30 mouse cellular contexts compared by ENCODE assay signal in genomic region chr7:3580029-3580428, GRCm38 (mm10). TPM values are rescaled to one million over a fixed set of nuclear protein-coding genes. Genes with fewer than 3 reads are reported as not detected.
A peak's percentile ranks its signal among the peaks of the same experiment; 100 is the strongest.
DNase-seq lines count a peak whose midpoint lies in the region; ATAC-seq and TF ChIP-seq lines count a peak whose summit lies in the region.
"Had no signal": no experiment of that assay in that cellular context is flagged by ENCODE, and none has a peak within 500 bp of the region (broad histone marks: within the 10 kb centered on the region; RNA-seq: fewer than 3 reads in every experiment).

No protein-coding gene starts in this region.

- no peak for ATAC-seq in hindbrain, postnatal 0 days
- no peak for ATAC-seq in hindbrain, embryonic 13.5 days (ENCODE audit: low FRiP score)
- ATAC-seq: activated CD4-positive, CD25-positive, alpha-beta regulatory T cell, adult 4 months; forebrain, embryonic 15.5 days had no signal

- no peak overlapping the region for H3K4me3 ChIP-seq in hindbrain, postnatal 0 days (ENCODE audit: low read length)
- H3K4me3 ChIP-seq in hindbrain, embryonic 13.5 days, result no peak overlapping the region
- H3K4me3 ChIP-seq: embryonic facial prominence, embryonic 10.5 days; embryonic facial prominence, embryonic 13.5 days; erythroblast, embryonic 14.5 days; forebrain, embryonic 12.5 days; forebrain, embryonic 15.5 days; heart, embryonic 12.5 days; heart, embryonic 15.5 days; hindbrain, embryonic 10.5 days had no signal

- no peaks in the 10 kb centered on the region for H3K4me1 ChIP-seq in hindbrain, postnatal 0 days (ENCODE audit: insufficient read depth, low read length)
- no peaks in the 10 kb centered on the region for H3K4me1 ChIP-seq in hindbrain, embryonic 13.5 days (replicated peaks)
- H3K4me1 ChIP-seq: embryonic facial prominence, embryonic 10.5 days; embryonic facial prominence, embryonic 13.5 days; forebrain, embryonic 12.5 days; forebrain, embryonic 15.5 days; heart, embryonic 12.5 days; heart, embryonic 15.5 days; hindbrain, embryonic 10.5 days had no signal

- H3K9ac ChIP-seq in hindbrain, postnatal 0 days (replicated peaks; ENCODE audit: low read length), result no peak overlapping the region
- H3K9ac ChIP-seq in hindbrain, embryonic 13.5 days, result no peak overlapping the region
- H3K9ac ChIP-seq: embryonic facial prominence, embryonic 13.5 days; forebrain, embryonic 12.5 days; forebrain, embryonic 15.5 days; heart, embryonic 12.5 days; heart, embryonic 15.5 days; hindbrain, embryonic 14.5 days had no signal

- no peak overlapping the region for H3K27ac ChIP-seq in hindbrain, postnatal 0 days
- no peak overlapping the region for H3K27ac ChIP-seq in hindbrain, embryonic 13.5 days
- H3K27ac ChIP-seq: embryonic facial prominence, embryonic 10.5 days; embryonic facial prominence, embryonic 13.5 days; forebrain, embryonic 12.5 days; forebrain, embryonic 15.5 days; heart, embryonic 15.5 days; hindbrain, embryonic 10.5 days; hindbrain, embryonic 14.5 days had no signal

- no peaks in the 10 kb centered on the region for H3K27me3 ChIP-seq in hindbrain, postnatal 0 days (ENCODE audit: insufficient read depth, low read length)
- H3K27me3 ChIP-seq in hindbrain, embryonic 13.5 days, result no peaks in the 10 kb centered on the region
- H3K27me3 ChIP-seq: embryonic facial prominence, embryonic 13.5 days; forebrain, embryonic 12.5 days; forebrain, embryonic 15.5 days; heart, embryonic 12.5 days; heart, embryonic 15.5 days had no signal

- peak; percentile 6 for DNase-seq in hindbrain, postnatal 0 days (ENCODE audit: low spot score)
- DNase-seq in thymus, postnatal 0 days (ENCODE audit: low spot score), result peak; percentile 17
- DNase-seq in thymus, postnatal 10 days (ENCODE audit: low spot score in 2 of 2), result no peak
- peak; percentile 95 for DNase-seq in A20 (ENCODE audit: low read depth, low spot score)
- DNase-seq in kidney, postnatal 14 days, result no peak
- DNase-seq: adrenal gland, adult 8-10 months; adrenal gland, postnatal 25 days; B cell, adult 2 months; cerebellum, adult 11-12 months; cerebellum, adult 8-10 months; cerebellum, postnatal 10 days; cerebellum, postnatal 36 days; embryo, embryonic 11 days; gastrocnemius, postnatal 25 days; heart, adult 18-20 months; heart, postnatal 10 days; heart, postnatal 36 days had no signal

- no peaks in the 10 kb centered on the region for H3K9me3 ChIP-seq in hindbrain, postnatal 0 days (ENCODE audit: low read length)
- no peaks in the 10 kb centered on the region for H3K9me3 ChIP-seq in hindbrain, embryonic 13.5 days
- H3K9me3 ChIP-seq: embryonic facial prominence, embryonic 10.5 days; embryonic facial prominence, embryonic 13.5 days; forebrain, embryonic 12.5 days; forebrain, embryonic 15.5 days; heart, embryonic 15.5 days; hindbrain, embryonic 10.5 days had no signal

- TF ChIP-seq CTCF in hindbrain, postnatal 0 days (IDR thresholded peaks at IDR 0.05; ENCODE audit: low read depth), result no peak

- H3K36me3 ChIP-seq in hindbrain, postnatal 0 days (ENCODE audit: insufficient read depth, low read length), result no peaks in the 10 kb centered on the region
- H3K36me3 ChIP-seq in hindbrain, embryonic 13.5 days, result no peaks in the 10 kb centered on the region
- H3K36me3 ChIP-seq: embryonic facial prominence, embryonic 10.5 days; embryonic facial prominence, embryonic 13.5 days; forebrain, embryonic 12.5 days; forebrain, embryonic 15.5 days; heart, embryonic 12.5 days; heart, embryonic 15.5 days; hindbrain, embryonic 10.5 days had no signal

- no peak overlapping the region for H3K4me2 ChIP-seq in hindbrain, postnatal 0 days (ENCODE audit: low read depth, low read length)
- H3K4me2 ChIP-seq in hindbrain, embryonic 13.5 days, result no peak overlapping the region
- H3K4me2 ChIP-seq: embryonic facial prominence, embryonic 13.5 days; forebrain, embryonic 12.5 days; forebrain, embryonic 15.5 days; heart, embryonic 12.5 days; heart, embryonic 15.5 days; hindbrain, embryonic 14.5 days had no signal

- WGBS in hindbrain, postnatal 0 days, result 49% methylated on average over 2 of the region's 2 CpGs
- 63% methylated on average over 2 of the region's 2 CpGs for WGBS in hindbrain, embryonic 13.5 days

RNA-seq across cellular contexts. Expression of gene Oscar, which starts 35.9 kb away (rescaled TPM):
- total RNA-seq in hindbrain, postnatal 0 days (2014; rRNA removed), result 0.50 and 1.1 TPM in 2 replicates
- polyA plus RNA-seq in hindbrain, postnatal 0 days (2015; fragmentation: Nextera tagmentation; extraction: Ambion mirVana), result 0.35 and 0.60 TPM in 2 replicates
- polyA plus RNA-seq in hindbrain, embryonic 13.5 days (2015; fragmentation: Nextera tagmentation; extraction: Ambion mirVana), result 0.35 and 0.39 TPM in 2 replicates
- 0.09 TPM in 1 of 2 replicates, not detected in the other for polyA plus RNA-seq in thymus, postnatal 0 days (2015; fragmentation: Nextera tagmentation; extraction: Ambion mirVana)
- total RNA-seq: gastrocnemius, adult 8-10 months; heart, adult 18-20 months; MEL had no signal
- polyA plus RNA-seq: activated CD4-positive, CD25-positive, alpha-beta regulatory T cell, adult 4 months; embryonic facial prominence, embryonic 10.5 days; erythroblast, embryonic 14.5 days; heart, embryonic 15.5 days had no signal

RNA-seq across cellular contexts. Expression of gene Ndufa3, which starts 37.1 kb away (rescaled TPM):
- 235 and 572 TPM in 2 replicates for total RNA-seq in hindbrain, postnatal 0 days (2014; rRNA removed)
- 664 and 717 TPM in 2 replicates for polyA plus RNA-seq in hindbrain, postnatal 0 days (2015; fragmentation: Nextera tagmentation; extraction: Ambion mirVana)
- polyA plus RNA-seq in hindbrain, embryonic 13.5 days (2015; fragmentation: Nextera tagmentation; extraction: Ambion mirVana), result 481 and 487 TPM in 2 replicates
- polyA plus RNA-seq in thymus, postnatal 0 days (2015; fragmentation: Nextera tagmentation; extraction: Ambion mirVana), result 523 and 568 TPM in 2 replicates

RNA-seq across cellular contexts. Expression of gene Tfpt, which starts 49.7 kb away (rescaled TPM):
- total RNA-seq in hindbrain, postnatal 0 days (2014; rRNA removed), result 14.2 and 17.3 TPM in 2 replicates
- polyA plus RNA-seq in hindbrain, postnatal 0 days (2015; fragmentation: Nextera tagmentation; extraction: Ambion mirVana), result 31.4 and 35.9 TPM in 2 replicates
- 32.9 and 37.4 TPM in 2 replicates for polyA plus RNA-seq in hindbrain, embryonic 13.5 days (2015; fragmentation: Nextera tagmentation; extraction: Ambion mirVana)
- 20.8 and 28.9 TPM in 2 replicates for polyA plus RNA-seq in thymus, postnatal 0 days (2015; fragmentation: Nextera tagmentation; extraction: Ambion mirVana)

RNA-seq across cellular contexts. Expression of gene Prpf31, which starts 49.8 kb away (rescaled TPM):
- 48.6 and 50.8 TPM in 2 replicates for total RNA-seq in hindbrain, postnatal 0 days (2014; rRNA removed)
- polyA plus RNA-seq in hindbrain, postnatal 0 days (2015; fragmentation: Nextera tagmentation; extraction: Ambion mirVana), result 77.6 and 78.6 TPM in 2 replicates
- 99.1 and 105 TPM in 2 replicates for polyA plus RNA-seq in hindbrain, embryonic 13.5 days (2015; fragmentation: Nextera tagmentation; extraction: Ambion mirVana)
- polyA plus RNA-seq in thymus, postnatal 0 days (2015; fragmentation: Nextera tagmentation; extraction: Ambion mirVana), result 88.2 and 93.1 TPM in 2 replicates

Comparison
In these comparisons a context has a peak if more than half of its experiments do, and no peak if none do; other contexts are left out.
1. DNase-seq: peak in hindbrain, postnatal 0 days (single experiment), thymus, postnatal 0 days (single experiment) and A20 (single experiment); none in thymus, postnatal 10 days (0 of 2) and kidney, postnatal 14 days (single experiment).